Mouse (Mus musculus) cerebellum, adult 8-10 months (tissue): Measurements from ENCODE around the gene Ide.
A peak's percentile ranks its signal among the peaks of the same experiment; 100 is the strongest.
"Not testable (repeated sequence)": the region's sequence is repeated elsewhere in the genome, so short reads cannot be mapped to it uniquely, and the experiment has no call there.

Experiments
- DNase-seq: peaks from one replicate; pipeline ENCODE4 v3.0.0; 2022

The Ide gene

DNA sequence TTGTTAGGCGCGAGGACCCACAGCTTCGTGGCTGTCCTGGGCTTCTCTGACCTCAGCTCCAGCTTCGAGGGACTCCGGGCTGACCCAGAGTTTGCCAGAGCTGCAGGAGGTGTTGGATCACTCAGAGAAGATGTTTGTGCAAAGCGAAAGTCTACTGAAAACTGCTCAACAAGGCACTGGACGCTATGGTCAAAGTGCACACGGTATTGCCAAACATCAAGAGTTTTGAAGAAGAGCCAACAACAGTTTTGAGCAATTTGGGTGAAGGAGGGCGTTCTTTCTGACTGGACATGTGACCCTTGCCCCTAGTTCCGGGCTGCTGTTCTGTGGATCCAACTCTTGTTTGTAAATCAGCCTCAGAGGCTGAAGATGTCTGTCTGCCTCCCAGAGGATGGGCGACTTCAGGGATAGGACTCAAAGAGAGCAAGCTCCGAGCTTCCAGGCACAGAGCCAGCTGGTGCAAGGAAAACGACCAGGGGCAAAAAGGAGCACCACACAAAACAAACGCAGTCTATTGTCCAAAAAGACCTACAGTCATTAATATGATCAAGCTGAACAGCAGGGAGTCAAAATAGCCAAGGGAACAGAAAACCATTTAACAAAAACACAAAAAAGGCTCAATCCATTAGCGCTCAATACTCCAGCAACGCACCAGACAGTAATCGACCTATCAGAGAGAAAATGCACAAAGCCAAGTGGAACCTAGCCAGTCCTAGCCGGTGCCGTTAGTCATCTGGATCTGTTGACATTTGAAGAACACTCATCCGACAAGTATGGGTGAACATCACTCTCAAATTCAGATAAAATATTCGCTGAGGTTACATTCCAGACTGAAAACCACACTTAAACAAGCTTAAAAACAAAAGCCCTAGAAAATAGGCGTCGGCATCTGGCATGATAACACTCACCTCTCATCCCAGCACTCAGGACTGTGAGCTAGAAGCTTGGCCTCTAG is 73.4 kb downstream of the Ide start:
- DNase-seq, result peak; percentile 30

DNA sequence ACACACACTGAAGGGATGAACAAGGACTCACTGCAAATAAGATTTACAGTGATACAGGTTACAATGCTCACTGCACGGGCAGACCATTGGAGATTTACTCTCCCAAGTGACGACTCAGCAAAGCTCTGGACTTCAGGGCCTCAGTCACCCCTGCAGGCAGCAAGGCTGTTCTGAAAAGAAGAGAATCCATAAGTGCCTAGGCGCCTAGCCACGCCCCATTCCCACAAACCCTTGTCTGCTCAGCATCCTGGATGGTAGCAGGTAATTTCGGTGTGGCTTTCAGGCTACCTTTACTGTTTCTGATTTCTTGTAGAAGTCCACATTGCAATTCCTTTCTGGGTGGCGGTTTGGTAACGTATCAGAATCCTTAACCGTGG is 74.1 kb downstream of the Ide start:
- no peak for DNase-seq

DNA sequence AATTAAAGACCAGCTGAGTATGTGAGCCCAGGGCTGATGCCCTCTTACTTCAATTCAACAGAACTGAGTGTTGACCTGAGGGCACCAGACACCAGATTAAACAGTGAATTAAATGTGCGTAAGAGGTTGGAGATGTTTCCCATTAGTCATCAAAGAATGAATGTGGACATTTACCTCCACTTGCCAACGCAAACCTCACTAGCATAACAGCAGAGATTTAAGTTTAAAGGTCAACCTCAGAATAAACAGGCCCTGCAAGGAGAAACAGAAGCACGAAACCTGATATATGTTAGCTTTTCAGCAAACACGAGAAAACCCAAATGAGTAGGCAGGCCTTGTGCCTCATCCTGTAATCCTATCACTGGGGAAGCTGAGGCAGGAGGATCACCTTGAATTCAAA is 75.3 kb downstream of the Ide start:
- DNase-seq, result no peak

DNA sequence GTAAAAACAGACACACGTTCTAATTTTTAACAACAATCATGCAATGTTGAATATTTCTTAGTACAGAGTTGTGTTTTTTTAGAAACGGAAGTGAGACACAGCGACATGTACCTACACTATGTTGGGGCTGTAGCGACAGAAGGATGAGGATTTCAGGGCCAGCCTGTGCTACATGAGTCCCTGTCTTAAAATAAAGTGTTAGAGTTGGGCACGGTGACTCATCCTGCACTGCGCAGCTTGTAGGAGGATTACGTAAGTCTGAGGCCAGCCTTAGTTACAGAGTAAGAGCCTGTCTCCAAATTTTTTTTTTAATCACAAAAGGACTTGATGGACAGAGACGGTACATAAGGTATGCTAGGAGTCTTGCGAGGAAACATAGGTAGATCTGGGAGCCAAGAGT is 82.3 kb downstream of the Ide start:
- no peak for DNase-seq

DNA sequence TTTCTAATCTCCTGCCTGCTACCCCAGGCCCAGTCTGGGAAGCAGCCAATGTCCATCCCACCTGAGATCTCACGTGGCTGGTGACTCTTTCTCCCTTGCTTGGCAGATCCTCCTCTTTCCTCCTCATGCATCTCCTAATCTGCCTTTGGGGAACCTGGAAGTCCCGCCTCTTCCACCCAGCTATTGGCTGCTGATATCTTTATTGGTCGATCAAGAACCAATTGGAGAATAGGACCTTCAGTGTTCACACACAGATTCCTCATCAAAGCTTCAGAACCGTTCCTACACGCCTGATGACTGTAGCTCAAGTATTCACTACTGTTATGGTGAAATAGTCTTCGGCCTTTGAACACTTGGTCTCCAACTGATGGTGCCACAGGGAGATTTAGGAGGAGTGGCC is 85.5 kb downstream of the Ide start:
- no peak for DNase-seq

DNA sequence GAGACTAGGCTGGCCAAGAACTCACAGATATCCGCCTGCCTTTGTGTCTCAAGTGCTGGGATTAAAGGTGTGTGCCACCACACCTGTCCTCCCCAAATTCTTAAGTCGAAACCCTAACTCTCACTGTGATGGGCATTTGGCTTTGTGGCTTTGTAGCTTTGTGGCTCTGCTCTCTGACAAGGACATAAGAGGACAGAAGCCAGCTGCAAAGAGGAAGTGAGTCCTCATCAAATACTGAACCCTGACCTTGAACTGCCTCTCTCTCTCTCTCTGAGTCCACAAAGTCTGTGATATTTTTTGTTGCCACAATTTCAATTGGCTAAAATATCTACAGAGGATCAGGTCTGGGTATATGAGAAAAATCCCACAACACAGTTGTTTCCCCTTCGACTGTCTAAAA is 89.5 kb downstream of the Ide start:
- DNase-seq, result no peak

DNA sequence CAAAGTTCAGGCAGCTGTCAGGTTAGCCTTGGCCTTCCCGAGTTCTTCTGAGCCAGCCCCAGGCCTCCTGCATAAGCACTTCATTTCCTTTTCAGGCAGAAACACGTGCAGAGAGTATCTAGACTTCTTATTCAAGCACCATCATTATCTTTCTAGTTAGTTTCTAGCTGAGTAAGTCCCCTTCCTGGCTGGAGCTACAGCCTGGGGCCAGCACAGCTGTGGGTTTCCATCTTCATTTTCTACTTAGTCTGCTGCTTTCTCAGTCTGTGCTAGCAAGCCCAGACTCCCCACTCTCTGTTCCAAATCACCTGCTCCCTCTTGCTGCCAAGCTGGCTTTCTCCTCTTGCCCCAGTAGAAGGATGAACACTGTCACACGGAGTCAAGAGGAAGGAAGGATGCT is 90.8 kb downstream of the Ide start:
- no peak for DNase-seq

DNA sequence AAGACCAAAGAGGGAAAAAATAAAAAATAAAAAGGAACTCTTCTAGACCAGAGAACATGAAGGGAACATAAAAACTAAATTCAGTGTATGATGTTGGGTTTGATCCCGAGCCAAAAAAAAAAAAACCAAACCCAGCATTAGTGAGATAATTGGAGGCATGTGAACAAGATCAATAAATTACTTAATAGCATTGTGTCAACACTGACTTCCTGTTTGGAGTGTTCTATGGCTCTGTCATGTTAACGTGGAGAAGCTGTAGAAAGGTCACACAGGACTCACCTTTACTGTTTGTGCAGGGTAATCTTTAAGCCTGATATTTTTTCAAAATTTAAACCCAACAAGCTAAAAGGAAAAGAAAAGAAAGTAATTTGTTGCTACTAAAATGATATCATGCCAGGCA is 94.9 kb downstream of the Ide start:
- DNase-seq, result no peak

DNA sequence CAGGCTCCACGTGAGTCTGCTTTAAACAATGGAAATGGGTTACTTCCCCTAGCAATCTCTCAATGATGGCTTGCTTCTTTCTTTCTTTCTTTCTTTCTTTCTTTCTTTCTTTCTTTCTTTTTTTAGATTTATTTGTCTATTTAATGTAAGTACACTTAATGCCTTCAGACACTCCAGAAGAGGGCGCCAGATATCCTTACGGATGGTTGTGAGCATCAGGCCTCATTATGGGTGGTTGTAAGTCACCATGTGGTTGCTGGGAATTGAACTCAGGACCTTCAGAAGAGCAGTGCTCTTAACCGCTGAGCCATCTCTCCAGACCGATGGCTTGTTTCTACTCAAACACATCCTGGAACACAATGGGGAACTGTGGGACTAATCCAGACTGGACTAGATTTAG is 96.5 kb downstream of the Ide start:
- no peak for DNase-seq

DNA sequence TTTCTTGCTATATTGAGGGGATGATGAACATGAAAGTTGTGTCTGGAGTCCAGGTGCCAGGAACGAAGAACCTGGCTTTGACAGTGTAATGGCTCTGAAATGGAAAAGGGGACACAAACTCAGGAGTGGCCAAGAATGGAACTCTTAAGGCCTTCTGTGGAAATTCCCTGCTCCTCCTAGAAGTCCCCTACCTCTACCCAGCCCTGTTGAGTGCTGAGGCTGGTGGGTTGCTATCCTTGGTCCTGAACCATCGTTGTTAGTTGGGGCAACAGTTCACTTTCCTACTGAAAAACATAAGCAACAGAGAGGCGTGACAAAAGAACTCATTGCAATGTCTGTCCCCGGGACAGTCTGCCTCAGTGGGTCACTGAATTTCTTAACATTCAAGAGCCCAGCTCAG is 98.6 kb downstream of the Ide start:
- no peak for DNase-seq

DNA sequence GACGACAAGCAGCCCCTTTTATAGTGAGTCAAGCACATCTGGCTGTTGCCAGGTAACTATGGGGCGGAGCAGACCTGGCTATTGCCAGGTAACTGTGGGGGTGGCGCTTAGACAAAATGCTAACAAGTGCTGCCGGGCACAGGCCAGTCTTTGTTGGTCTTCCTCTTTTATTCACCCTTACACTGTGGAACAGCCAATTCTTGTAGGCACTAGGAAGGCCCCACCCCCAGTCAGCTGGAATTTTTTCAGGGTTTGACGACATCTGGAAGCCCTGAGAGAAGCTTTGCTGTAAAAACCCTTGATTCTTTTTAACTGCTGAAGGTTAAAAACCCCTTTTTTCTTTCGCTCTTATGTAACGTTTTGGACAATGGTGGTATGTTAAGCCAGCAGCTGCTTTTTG is 99.0 kb downstream of the Ide start:
- DNase-seq, result no peak

DNA sequence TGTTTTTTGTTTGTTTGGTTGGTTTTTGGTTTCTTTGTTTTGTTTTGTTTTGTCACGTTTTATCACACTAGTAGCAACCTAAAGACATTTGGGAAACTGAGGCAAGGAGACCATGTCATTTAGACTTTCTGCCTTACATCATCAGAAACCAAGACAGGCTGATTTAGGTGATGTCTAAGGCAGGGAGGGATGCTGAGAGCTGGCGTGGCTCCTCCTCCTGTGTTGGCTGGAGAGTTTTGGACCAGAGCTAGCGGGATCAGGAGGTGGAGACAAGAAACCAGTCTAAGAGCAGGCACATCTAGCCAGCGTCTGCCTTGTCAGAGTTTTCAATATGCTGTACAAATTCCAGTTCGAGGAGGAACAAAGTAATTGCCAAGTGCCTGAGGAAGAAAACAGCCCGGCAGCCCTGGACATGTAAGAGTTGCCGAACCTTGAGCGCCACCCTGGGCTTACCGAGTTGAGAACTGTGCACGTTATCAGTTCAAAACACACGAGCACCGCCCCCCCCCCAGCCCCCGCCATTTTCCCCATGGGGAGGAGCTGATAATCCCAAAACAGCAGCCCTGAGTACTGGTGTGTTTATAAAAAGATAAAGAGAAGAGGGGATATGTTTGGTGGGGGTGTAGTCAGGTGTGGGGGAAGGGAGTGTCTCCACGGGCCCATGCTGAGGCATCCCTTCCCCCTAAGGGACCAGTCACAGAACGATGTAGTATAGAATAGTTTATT is 99.8 kb downstream of the Ide start:
- no peak for DNase-seq

DNA sequence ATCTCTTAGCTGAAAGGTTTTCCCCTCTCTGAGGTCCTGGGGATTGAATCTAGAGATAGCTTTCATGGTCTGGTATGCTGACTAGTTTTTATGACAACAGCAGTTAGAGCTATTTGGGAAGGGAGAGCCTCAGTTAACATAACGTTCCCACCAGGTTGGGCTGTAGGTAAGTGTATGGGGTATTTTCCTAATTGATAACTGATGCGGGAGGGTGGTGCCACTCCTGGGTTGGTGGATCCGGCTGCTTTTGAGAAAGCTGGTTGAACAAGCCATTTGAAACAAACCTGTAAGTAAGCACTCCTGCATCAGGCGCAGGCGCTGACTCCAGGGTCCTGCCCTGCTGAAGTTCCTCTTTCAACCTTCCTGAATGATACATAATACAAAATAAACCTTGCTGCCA is 100.3 kb downstream of the Ide start:
- DNase-seq, result no peak

DNA sequence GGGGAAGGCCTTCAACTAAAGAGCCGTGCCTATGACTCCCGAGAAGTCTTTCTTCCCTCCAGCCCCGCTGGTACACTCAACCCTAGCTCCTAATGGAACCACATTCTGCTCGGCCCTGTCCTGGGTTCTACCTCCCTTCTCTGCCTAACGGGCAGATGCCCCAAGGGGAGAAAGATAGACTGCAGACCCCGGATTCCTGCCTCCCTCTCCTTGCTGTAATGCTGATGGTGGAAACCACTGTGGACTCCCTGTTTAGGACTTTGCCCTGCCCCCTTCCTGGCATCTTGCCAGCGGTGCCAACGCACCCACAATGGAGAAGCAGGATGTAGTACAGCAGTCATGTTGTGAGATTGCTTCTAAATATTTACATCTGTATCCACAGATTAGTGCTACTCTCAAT is 101.8 kb downstream of the Ide start:
- no peak for DNase-seq

DNA sequence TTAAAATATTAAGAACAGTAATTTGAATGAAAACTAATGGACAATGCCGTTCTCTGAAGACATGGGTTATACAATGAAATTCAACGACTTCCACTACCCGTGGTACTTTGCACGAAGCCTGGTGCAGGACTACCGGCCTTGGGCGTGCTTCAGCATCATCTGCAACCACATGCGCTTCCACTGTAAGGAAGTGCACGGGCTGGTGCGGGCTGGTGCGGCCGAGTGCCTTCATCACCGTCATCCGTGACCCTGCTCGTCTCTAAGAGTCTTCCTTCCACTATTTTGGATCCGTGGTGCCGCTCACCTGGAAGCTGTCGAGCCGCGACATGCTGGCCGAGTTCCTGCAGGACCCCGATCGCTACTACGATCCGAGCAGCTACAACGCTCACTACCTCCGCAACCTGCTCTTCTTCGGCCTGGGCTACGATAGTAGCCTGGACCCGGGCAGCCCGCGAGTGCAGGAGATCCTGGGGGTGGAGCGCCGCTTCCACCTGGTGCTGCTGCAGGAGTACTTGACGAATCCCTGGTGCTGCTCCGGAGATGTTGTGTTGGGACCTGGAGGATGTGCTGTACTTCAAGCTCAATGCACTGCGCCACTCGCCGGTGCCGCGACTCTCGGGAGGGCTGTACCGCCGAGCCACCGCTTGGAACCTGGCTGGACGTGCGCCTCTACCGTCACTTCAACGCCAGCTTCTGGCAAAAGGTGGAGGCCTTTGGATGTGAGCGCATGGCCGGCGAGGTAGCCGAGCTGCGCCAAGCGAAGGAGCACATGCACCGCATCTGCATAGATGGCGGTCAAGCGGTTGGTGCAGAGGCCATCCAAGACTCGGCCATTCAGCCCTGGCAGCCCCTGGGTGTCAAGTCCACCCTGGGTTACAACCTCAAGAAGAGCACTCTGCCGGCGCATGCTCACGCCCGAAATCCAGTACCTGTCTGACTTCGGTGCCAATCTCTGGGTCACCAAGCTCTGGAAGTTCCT is 103.8 kb downstream of the Ide start:
- DNase-seq, result peak; percentile 29

DNA sequence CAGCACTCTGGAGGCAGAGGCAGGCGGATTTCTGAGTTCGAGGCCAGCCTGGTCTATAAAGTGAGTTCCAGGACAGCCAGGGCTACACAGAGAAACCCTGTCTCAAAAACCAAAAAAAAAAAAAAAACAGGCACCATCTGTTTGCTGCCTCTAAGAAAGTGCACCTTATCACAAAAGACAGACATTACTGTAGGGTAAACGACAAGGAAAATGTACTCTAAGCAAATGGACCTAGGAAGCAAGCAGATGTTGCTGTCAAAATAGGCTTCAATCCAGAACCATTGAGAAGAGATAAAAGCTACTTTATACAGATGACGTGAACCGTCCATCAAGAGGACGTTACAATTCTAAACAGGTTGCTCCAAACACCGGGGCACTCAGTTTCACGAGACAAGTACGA is 105.1 kb downstream of the Ide start:
- not testable (repeated sequence) for DNase-seq

DNA sequence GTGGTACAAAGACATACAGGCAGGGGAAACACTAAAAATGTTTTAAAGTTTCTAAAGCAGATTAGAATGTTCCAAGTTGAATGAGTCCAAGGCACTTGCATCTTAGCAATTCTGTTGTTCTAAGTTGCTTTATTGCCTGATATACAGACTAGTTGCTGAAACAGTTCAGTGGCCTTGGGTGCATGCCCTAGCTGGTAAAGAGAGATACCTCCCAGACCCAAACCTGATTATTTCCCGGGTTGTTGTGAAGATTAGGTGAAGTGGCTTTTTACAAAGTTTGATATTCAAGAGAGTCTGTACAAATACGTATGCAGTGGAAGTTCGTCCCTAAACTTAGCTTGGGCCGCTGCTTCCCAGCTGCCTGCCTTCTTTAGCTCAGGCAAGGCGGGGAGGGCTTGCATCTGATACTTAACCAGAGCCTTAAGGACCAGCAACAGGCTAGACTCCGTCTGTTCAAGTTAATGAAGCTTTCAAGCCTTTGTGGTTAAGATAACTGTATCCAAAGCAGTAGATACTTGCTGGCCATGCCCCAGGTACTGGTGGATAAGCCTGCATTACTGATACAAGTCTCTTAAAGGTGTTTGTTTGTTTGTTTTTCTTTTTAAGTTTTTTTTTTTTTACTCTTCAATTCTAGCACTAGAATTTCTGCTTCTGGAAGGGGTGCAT is 112.3 kb downstream of the Ide start:
- no peak for DNase-seq
